Mouse (Mus musculus) hindbrain, embryonic 14.5 days (tissue): ENCODE data around the gene Pla2g2f. TPM values are rescaled to one million over a fixed set of nuclear protein-coding genes. Genes with fewer than 3 reads are reported as not detected.

Experiments
- ATAC-seq: fragments of 200-750 bp; cut with Nextera tagmentation; 2 replicates; pipeline ENCODE4 v1.8.0; 2017; ENCODE audit warnings: moderate number of reproducible peaks, mild to moderate bottlenecking, moderate TSS enrichment, moderate library complexity; ENCODE audit not compliant: low FRiP score
- DNase-seq: peaks from one replicate; pipeline ENCODE4 v3.0.0-alpha.2; 2015; ENCODE audit warnings: low spot score
- H3K27ac ChIP-seq: fragments of 300-500 bp; sonication (generic); 2 replicates; pipeline ENCODE4 v1.5.1; 2014; ENCODE audit warnings: mild to moderate bottlenecking, moderate library complexity
- H3K27me3 ChIP-seq: fragments of 300-500 bp; sonication (generic); 2 replicates; pipeline ENCODE4 v1.6.1; 2014; ENCODE audit warnings: mild to moderate bottlenecking, low read length, mixed read lengths; ENCODE audit not compliant: control insufficient read depth, insufficient read depth
- H3K36me3 ChIP-seq: fragments of 300-500 bp; sonication (generic); replicated peaks from 2 replicates; pipeline ENCODE4 v1.6.1; 2014; ENCODE audit not compliant: control insufficient read depth, insufficient read depth
- H3K4me1 ChIP-seq: fragments of 300-500 bp; sonication (generic); replicated peaks from 2 replicates; pipeline ENCODE4 v1.6.1; 2014; ENCODE audit warnings: antibody characterized with exemption, low read length, mixed read lengths; ENCODE audit not compliant: control insufficient read depth, insufficient read depth
- H3K4me2 ChIP-seq: fragments of 300-500 bp; sonication (generic); replicated peaks from 2 replicates; pipeline ENCODE4 v1.6.1; 2014; ENCODE audit warnings: mild to moderate bottlenecking, moderate library complexity
- H3K4me3 ChIP-seq: fragments of 300-500 bp; sonication (generic); replicated peaks from 2 replicates; pipeline ENCODE4 v1.5.1; 2014; ENCODE audit warnings: mild to moderate bottlenecking, low read length
- H3K9ac ChIP-seq: fragments of 300-500 bp; sonication (generic); 2 replicates; pipeline ENCODE4 v1.6.1; 2014
- H3K9me3 ChIP-seq: fragments of 300-500 bp; sonication (generic); 2 replicates; pipeline ENCODE4 v1.6.1; 2016; ENCODE audit warnings: low read length; ENCODE audit not compliant: control insufficient read depth
- WGBS: fragments of 180-500 bp; shearing (Covaris S2); extraction: QIAGEN DNeasy Blood & Tissue Kit; methylation state at CpG from one replicate; pipeline ENCODE4 v1.1.7; 2014; 5-methylcytosine and 5-hydroxymethylcytosine counted together
- polyA plus RNA-seq: library from polyadenylated mRNA; unstranded; fragments of >200 nt; fragmentation: Nextera tagmentation; extraction: Ambion mirVana; gene quantifications from 2 replicates; pipeline ENCODE4 v1.2.1, GENCODE M21; 2014

The Pla2g2f gene
- polyA plus RNA-seq, 1 experiment from 2014 or later = not detected

DNA sequence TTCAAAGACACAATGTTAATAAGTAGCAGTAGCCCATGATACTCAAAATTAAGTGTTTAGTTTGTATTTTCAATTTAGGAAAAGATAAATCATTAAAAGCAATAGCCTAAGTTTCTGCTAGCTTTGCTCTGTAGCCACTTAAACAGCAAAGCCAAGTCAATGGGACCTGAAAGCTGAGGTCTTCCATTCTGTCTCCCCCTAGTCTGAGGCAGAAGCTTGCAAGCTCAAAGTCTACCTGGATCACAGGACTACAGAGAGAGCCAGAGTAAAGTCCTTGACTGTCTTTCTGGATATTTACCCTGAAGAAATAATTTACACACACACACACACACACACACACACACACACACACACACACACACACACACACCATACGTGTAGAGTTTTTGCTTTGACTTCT is 43.2 kb downstream of the Pla2g2f start:
- H3K4me3 ChIP-seq = no peak overlapping the region
- H3K36me3 ChIP-seq = no peaks in the 10 kb centered on the region
- DNase-seq (no peak), ATAC-seq (no peak)
- 68% methylated on average over 1 of the region's 1 CpGs for WGBS
- peaks cover 16% of the 10 kb centered on the region for H3K4me1 ChIP-seq
- H3K27ac ChIP-seq = no peak overlapping the region
- H3K27me3 ChIP-seq = no peaks in the 10 kb centered on the region
- no peak overlapping the region for H3K9ac ChIP-seq
- H3K9me3 ChIP-seq = no peaks in the 10 kb centered on the region
- H3K4me2 ChIP-seq = no peak overlapping the region

DNA sequence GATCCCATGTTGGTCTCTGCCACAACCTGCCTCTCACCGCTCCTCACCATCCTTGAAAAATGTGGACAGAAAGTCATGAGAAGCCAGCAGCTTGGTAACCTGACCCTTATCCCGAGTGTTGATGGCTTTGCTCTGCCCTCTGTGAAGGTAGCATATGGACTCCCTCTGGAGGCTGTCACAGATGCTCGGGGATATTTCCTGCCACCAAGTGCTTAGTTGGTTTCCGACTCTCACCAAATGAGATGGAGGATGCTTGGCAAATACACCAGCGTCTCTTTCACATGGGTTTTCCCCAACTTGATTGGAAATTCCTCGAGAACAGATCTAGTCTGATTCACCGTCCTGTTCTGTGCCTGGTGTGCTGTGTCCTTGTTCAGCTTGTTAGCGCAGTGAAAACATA is 44.8 kb downstream of the Pla2g2f start:
- no peak overlapping the region for H3K27ac ChIP-seq
- no peaks in the 10 kb centered on the region for H3K27me3 ChIP-seq
- no peaks in the 10 kb centered on the region for H3K9me3 ChIP-seq
- H3K4me1 ChIP-seq = peaks cover 16% of the 10 kb centered on the region
- no peak overlapping the region for H3K4me3 ChIP-seq
- no peak overlapping the region for H3K4me2 ChIP-seq
- H3K9ac ChIP-seq = no peak overlapping the region
- H3K36me3 ChIP-seq = no peaks in the 10 kb centered on the region
- DNase-seq (no peak), ATAC-seq (no peak)
- 79% methylated on average over 8 of the region's 8 CpGs for WGBS

DNA sequence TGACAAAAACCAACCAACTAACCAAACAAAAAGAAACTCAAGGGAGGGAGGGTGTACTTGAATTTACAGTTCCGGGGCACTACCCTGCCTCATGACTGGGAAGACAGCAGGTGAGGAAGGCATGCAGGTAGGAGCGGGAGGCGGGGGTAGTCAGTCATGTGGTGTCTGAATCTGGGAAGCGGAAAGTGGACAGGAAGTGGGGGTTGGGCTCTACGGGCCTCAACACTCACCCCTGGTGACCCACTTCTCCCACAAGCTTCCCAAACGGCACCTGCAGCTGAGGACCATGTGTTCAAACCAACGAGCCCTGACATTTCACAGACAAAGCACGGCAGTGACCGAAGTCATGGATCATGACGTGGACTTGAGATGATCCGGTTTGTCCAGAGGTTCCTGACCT is 45.3 kb downstream of the Pla2g2f start:
- H3K4me2 ChIP-seq = no peak overlapping the region
- H3K27ac ChIP-seq = no peak overlapping the region
- no peaks in the 10 kb centered on the region for H3K9me3 ChIP-seq
- peaks cover 16% of the 10 kb centered on the region for H3K4me1 ChIP-seq
- no peak overlapping the region for H3K9ac ChIP-seq
- no peak overlapping the region for H3K4me3 ChIP-seq
- ATAC-seq = no peak
- no peaks in the 10 kb centered on the region for H3K36me3 ChIP-seq
- no peaks in the 10 kb centered on the region for H3K27me3 ChIP-seq
- 91% methylated on average over 11 of the region's 11 CpGs for WGBS
- no peak for DNase-seq

DNA sequence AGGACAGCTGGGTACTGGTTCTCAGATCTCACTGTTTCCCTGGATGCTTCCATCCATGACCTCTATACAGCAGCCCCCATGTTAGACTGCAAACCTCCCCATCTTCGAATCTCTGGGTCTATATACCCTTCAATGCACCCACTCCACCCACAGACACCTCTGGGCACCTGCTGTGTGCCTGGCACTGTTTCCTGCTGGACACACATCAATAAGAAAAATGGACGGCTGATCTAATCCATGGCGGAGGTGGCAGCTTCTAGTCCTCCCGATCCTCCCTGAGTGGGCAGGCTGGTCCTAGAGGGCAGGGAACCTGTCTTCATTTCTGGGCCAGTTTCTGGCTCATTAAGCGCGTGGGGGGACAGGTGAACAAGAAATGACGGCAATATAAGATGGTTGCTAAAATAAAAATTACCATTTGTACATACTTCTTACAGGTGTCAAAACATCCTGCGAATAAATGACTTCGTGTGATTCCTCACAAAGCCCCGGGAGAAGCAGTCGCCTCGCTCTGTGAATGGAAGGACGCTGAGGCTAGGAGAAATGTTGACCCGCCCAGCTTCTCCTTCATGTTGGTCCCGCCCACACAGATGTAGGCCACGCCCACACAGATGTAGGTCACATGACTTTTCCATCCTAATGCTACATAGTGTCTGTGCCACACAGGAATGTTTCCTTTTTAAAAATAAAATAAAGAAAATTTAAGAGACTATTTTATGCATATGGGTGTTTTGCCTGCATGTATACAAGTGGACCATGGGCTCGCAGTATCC is 46.2 kb downstream of the Pla2g2f start:
- Histone ChIP-seq H3K36me3 (no peaks in the 10 kb centered on the region), H3K4me3 (no peak overlapping the region), H3K27ac (peak overlapping the region; percentile 78), H3K9me3 (no peaks in the 10 kb centered on the region), H3K4me1 (peaks cover 16% of the 10 kb centered on the region), H3K27me3 (no peaks in the 10 kb centered on the region), H3K9ac (no peak overlapping the region), H3K4me2 (no peak overlapping the region)
- 64% methylated on average over 17 of the region's 17 CpGs for WGBS
- ATAC-seq (no peak), DNase-seq (no peak)

DNA sequence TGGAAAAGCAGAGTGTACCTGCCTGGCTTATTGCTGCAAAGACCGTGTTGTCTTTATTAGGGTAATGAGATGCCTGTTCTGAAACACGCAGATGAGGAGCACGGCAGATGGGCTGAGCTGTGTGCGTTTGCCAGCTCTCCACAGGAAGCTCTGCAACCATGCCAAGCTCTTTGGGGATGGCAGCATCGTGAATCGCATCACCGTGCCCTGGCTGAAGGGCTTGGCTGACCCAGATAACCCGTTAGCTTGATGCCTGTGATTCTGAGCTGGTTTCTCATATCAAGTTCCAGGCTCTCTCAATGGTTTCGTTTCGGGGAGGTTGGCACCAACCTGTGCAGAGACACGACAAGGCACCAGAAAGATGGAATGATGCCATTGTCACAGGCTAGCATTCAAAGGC is 46.8 kb downstream of the Pla2g2f start:
- 63% methylated on average over 11 of the region's 11 CpGs for WGBS
- Histone ChIP-seq H3K4me3 (no peak overlapping the region), H3K9ac (no peak overlapping the region), H3K27ac (peak overlapping the region; percentile 78), H3K36me3 (no peaks in the 10 kb centered on the region), H3K4me1 (peaks cover 16% of the 10 kb centered on the region), H3K27me3 (no peaks in the 10 kb centered on the region), H3K9me3 (no peaks in the 10 kb centered on the region), H3K4me2 (no peak overlapping the region)
- DNase-seq (peak; percentile 73), ATAC-seq (peak; percentile 60; the same call in 1 of the 2 replicates)

DNA sequence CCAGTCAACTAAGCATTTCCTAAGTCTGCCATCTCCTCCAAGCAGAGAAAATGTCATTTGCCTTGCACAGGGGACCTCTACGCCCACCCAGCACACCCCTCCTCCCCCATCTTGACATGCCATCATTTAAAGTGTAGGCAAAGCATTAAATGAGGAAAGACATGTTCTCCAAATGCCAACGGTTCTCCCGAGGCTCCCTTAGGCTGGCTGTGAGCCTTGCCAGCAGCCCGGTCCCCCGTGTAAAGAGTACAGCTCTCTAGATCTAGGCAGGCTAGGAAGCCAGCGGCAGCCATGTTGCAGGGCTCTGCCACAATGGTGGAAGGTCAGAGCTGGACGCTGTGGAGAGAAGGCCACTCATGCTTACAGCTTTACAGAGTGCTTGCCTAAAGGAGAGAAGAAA is 47.5 kb downstream of the Pla2g2f start:
- Histone ChIP-seq H3K9ac (no peak overlapping the region), H3K9me3 (no peaks in the 10 kb centered on the region), H3K36me3 (no peaks in the 10 kb centered on the region), H3K27ac (peak overlapping the region; percentile 78), H3K4me1 (peaks cover 16% of the 10 kb centered on the region), H3K4me3 (no peak overlapping the region), H3K4me2 (no peak overlapping the region), H3K27me3 (no peaks in the 10 kb centered on the region)
- WGBS = 55% methylated on average over 7 of the region's 7 CpGs
- ATAC-seq (no peak), DNase-seq (no peak)

DNA sequence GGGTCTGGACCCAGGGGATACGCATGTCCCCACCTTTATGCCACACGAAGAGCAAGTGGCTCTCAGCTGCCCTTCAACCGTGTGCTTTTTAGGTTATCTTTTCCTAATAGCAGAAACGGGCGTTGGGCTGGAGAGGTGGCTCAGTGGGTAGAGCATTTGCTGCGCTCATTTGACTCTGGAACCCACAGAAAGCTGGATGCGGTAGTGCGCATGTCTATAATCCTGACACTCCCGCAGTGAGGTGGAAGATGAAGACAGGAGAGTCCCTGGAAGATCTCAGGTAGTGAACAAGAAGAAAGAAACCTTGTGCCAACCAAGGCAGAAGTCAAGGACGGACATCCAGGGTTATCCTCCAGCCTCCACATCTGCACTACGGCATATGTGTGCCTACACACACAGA is 48.2 kb downstream of the Pla2g2f start:
- Histone ChIP-seq H3K36me3 (no peaks in the 10 kb centered on the region), H3K27me3 (no peaks in the 10 kb centered on the region), H3K9me3 (no peaks in the 10 kb centered on the region), H3K4me2 (no peak overlapping the region), H3K4me1 (peaks cover 16% of the 10 kb centered on the region), H3K27ac (no peak overlapping the region), H3K9ac (no peak overlapping the region), H3K4me3 (no peak overlapping the region)
- no peak for DNase-seq
- WGBS = 87% methylated on average over 11 of the region's 11 CpGs
- ATAC-seq = no peak

DNA sequence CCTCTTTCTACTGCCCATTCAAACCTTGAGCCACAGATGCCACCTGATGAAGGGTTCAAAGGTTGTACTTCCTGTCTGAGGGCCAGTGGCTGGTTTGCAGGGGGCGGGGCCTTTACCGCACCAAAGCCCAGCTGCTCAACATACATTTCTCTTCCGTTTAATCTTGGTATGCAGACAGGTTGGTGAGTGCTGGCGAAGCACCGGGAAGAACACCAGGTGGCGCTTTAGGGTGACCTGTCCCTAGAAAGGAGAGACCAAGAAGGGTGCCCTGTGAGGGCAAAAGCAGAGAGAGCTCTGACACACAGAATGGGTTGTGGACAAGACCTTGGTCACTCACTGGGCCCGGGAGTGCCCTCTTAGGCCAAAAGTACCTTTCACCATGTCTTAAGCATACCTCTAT is 48.8 kb downstream of the Pla2g2f start:
- no peak overlapping the region for H3K9ac ChIP-seq
- no peaks in the 10 kb centered on the region for H3K9me3 ChIP-seq
- H3K27ac ChIP-seq = no peak overlapping the region
- H3K4me1 ChIP-seq = peaks cover 16% of the 10 kb centered on the region
- WGBS = 12% methylated on average over 7 of the region's 7 CpGs
- no peak overlapping the region for H3K4me2 ChIP-seq
- ATAC-seq = no peak
- no peak for DNase-seq
- no peaks in the 10 kb centered on the region for H3K36me3 ChIP-seq
- H3K27me3 ChIP-seq = no peaks in the 10 kb centered on the region
- H3K4me3 ChIP-seq = no peak overlapping the region

DNA sequence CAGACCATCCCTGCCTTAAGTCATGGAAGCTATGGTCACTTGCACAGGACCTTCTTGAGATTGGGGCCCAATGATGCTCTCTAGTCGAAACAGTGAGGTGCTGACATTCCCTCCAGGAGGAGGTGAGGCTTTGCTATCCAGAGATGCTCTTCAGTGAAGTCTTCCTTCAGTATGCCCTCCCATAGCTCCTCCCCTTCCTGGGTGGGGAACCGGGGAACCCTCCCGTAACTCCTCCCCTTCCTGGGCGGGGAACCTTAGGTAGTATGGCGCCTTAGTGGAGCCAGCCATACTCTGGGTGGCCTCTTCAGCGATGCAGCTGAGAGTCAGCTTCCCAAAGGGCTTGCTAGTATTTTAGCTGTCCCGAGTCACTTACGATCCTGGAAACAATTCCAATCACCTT is 50.8 kb downstream of the Pla2g2f start:
- WGBS = 91% methylated on average over 8 of the region's 8 CpGs
- Histone ChIP-seq H3K9me3 (no peaks in the 10 kb centered on the region), H3K27ac (no peak overlapping the region), H3K4me3 (no peak overlapping the region), H3K4me2 (no peak overlapping the region), H3K4me1 (peaks cover 16% of the 10 kb centered on the region), H3K27me3 (no peaks in the 10 kb centered on the region), H3K36me3 (no peaks in the 10 kb centered on the region), H3K9ac (no peak overlapping the region)
- no peak for DNase-seq
- no peak for ATAC-seq

DNA sequence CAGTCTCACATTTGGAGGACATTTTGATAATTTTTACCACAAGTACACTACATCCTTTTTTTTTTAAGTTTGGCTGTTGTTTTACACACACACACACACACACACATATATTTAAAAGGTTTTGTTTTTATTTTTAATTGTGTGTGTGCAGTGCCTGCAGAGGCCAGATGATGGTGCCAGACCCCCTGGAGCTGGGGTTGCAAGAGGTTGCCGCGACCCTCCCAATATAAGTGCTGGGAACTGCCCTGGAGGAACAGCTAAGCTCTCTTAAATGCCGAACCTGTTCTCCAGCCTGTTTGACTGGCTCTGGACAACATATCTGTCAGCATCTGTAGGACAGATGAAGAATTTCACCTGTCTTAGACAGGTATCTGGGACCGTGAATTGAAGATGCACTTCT is 53.3 kb downstream of the Pla2g2f start:
- H3K9me3 ChIP-seq = no peaks in the 10 kb centered on the region
- H3K4me2 ChIP-seq = no peak overlapping the region
- H3K9ac ChIP-seq = no peak overlapping the region
- DNase-seq (no peak), ATAC-seq (no peak)
- 89% methylated on average over 4 of the region's 4 CpGs for WGBS
- H3K36me3 ChIP-seq = no peaks in the 10 kb centered on the region
- no peaks in the 10 kb centered on the region for H3K27me3 ChIP-seq
- no peaks in the 10 kb centered on the region; the same call in 1 of the 2 replicates for H3K4me1 ChIP-seq
- no peak overlapping the region for H3K27ac ChIP-seq
- no peak overlapping the region for H3K4me3 ChIP-seq
